Mouse (Mus musculus) intestine, embryonic 16.5 days (tissue): ENCODE measurements at regions not wholly inside any gene's neighbourhood (a gene's known extent, or its start where the extent isn't known, plus 50 kb on each side); places are given as distances from the start of the nearest gene placed in this dataset.

Source experiments
- ATAC-seq: fragments of 200-750 bp; cut with Nextera tagmentation; 2 replicates; pipeline ENCODE4 v1.8.0; 2017; ENCODE audit warnings: moderate TSS enrichment, moderate library complexity
- H3K27ac ChIP-seq: fragments of 300-500 bp; sonication (generic); 2 replicates; pipeline ENCODE4 v1.5.1; 2014; ENCODE audit warnings: mild to moderate bottlenecking, low read length
- H3K27me3 ChIP-seq: fragments of 300-500 bp; sonication (generic); replicated peaks from 2 replicates; pipeline ENCODE4 v1.6.1; 2014; ENCODE audit warnings: low read length, control low read depth, mixed read lengths; ENCODE audit not compliant: control insufficient read depth, insufficient read depth
- H3K36me3 ChIP-seq: fragments of 300-500 bp; sonication (generic); 2 replicates; pipeline ENCODE4 v1.6.1; 2014; ENCODE audit warnings: low read length, control low read depth; ENCODE audit not compliant: control insufficient read depth, insufficient read depth
- H3K4me1 ChIP-seq: fragments of 300-500 bp; sonication (generic); 2 replicates; pipeline ENCODE4 v1.6.1; 2014; ENCODE audit warnings: low read length, control low read depth, mixed read lengths; ENCODE audit not compliant: control insufficient read depth, insufficient read depth
- H3K4me2 ChIP-seq: fragments of 300-500 bp; sonication (generic); 2 replicates; pipeline ENCODE4 v1.6.1; 2014; ENCODE audit warnings: low read depth, low read length, control low read depth
- H3K4me3 ChIP-seq: fragments of 300-500 bp; sonication (generic); 2 replicates; pipeline ENCODE4 v1.5.1; 2014; ENCODE audit warnings: mild to moderate bottlenecking, low read length
- H3K9ac ChIP-seq: fragments of 300-500 bp; sonication (generic); 2 replicates; pipeline ENCODE4 v1.6.1; 2014; ENCODE audit warnings: low read depth, low read length
- H3K9me3 ChIP-seq: fragments of 300-500 bp; sonication (generic); 2 replicates; pipeline ENCODE4 v1.6.1; 2016; ENCODE audit warnings: low read length, control low read depth; ENCODE audit not compliant: control insufficient read depth
- WGBS: fragments of 180-500 bp; shearing (Covaris S2); extraction: QIAGEN DNeasy Blood & Tissue Kit; methylation state at CpG from one replicate; pipeline ENCODE4 v1.1.7; 2014; 5-methylcytosine and 5-hydroxymethylcytosine counted together

DNA sequence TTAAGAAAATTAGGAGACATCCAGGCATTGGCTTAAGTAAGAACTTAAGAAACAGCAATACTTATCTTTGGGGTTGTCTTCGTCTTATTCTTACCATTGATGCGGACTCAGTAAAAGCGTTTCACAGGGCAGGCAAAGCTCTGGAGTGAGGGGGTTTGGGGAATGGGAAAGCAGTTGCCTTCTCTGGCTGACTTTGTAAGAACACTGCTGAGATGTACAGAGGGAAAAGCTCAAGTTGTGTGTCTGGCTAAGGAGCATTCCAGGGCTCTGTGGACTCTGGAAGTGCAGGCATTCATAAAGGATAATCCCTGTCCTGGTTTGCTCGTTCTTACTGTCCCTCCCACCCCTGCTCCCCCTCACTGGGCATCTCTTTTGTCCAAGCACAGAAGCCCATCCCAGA, 129.7 kb downstream of the Tfap2a start:
- Histone ChIP-seq H3K4me3 (no peak overlapping the region), H3K36me3 (no peaks in the 10 kb centered on the region), H3K9me3 (no peaks in the 10 kb centered on the region), H3K27ac (no peak overlapping the region), H3K27me3 (no peaks in the 10 kb centered on the region), H3K4me2 (no peak overlapping the region), H3K4me1 (no peaks in the 10 kb centered on the region), H3K9ac (no peak overlapping the region)
- ATAC-seq = no peak
- 72% methylated on average over 4 of the region's 4 CpGs for WGBS

GRCm38 (mm10) chr13:40606405-40607271, 131.5 kb downstream of the Tfap2a start:
- Histone ChIP-seq H3K27ac (no peak overlapping the region), H3K9ac (no peak overlapping the region), H3K4me1 (no peaks in the 10 kb centered on the region), H3K9me3 (no peaks in the 10 kb centered on the region), H3K36me3 (no peaks in the 10 kb centered on the region), H3K27me3 (no peaks in the 10 kb centered on the region), H3K4me3 (peak overlapping the region; percentile 12; the same call in 1 of the 2 replicates), H3K4me2 (peak overlapping the region; percentile 47)
- WGBS = 34% methylated on average over 25 of the region's 25 CpGs
- no peak for ATAC-seq

DNA sequence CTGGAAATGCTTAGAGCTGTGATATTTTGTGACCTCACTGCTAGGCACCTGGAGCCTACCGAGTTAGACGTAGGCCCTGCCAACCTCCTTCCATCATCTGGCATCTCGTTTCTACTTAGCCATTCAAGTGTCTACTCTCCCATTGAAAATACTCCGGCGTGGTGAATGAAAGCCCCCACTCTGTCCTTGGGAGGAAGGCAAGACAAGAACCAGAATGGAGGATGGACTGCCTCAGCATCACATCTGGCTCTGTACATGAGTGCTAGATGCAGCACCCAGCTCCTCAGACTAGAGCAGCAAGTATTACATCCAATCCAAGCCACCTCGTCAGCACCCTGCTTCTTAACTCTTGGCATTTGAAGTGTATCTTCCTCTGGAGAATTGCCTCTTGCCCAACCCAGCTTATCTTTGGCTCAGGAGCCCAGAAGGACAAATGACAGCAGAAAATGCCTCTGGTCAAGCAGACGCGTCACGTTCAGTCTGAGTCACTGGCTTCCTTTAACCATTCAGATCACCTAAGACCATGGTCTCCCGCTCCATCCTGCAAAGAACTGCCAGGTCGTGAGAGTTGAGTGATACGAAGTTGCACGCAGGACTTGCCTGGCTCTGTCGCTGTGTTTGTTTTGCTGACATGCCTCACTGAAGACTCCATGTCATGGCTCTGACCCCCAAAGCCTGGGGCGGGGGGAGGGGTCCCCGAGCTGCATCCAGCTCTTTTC, 132.3 kb downstream of the Tfap2a start:
- peak overlapping the region; percentile 47; the same call in 1 of the 2 replicates for H3K4me2 ChIP-seq
- WGBS = 57% methylated on average over 16 of the region's 16 CpGs
- H3K9me3 ChIP-seq = no peaks in the 10 kb centered on the region
- no peaks in the 10 kb centered on the region for H3K36me3 ChIP-seq
- no peak overlapping the region for H3K4me3 ChIP-seq
- no peak for ATAC-seq
- H3K4me1 ChIP-seq = no peaks in the 10 kb centered on the region
- no peak overlapping the region for H3K27ac ChIP-seq
- no peaks in the 10 kb centered on the region for H3K27me3 ChIP-seq
- no peak overlapping the region for H3K9ac ChIP-seq

DNA sequence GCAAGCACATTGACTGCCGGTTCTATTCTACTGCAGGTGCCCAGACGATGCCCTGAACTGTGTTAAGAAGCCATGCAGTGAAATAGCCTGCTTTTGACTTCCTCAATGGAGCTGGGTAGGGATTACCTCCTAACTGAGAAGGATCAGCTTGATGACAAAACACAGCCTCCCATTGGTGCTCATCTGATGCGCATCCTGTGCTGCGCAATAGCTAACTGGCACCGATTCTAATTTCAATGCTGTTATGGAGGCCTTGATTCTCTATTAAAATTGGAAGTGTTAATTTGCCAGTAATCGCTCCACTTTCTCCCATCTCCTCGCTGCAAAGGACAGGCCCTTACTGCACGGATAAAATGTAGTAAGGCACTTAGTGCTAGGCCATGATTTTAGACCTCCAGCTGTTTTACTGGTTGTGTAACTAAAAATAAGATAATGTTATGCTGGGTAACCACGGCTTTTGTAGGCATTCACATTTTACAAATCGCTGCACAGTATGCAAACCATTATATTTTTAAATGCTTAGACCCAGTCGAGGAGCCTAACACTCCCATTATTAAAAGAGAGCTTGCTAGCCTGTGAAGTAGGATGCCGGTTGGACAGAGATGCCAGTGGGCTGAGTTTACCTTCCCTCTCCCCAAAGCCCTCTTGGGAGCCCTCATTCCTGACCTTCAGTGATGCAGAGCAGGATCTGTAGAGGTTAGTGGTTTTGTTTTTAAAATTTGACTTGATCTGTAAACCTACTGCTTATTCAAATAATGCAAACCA, 163.0 kb downstream of the Tfap2a start:
- no peak overlapping the region for H3K9ac ChIP-seq
- 84% methylated on average over 12 of the region's 12 CpGs for WGBS
- H3K9me3 ChIP-seq = no peaks in the 10 kb centered on the region
- no peak for ATAC-seq
- H3K4me2 ChIP-seq = no peak overlapping the region
- no peaks in the 10 kb centered on the region for H3K36me3 ChIP-seq
- no peak overlapping the region for H3K4me3 ChIP-seq
- no peak overlapping the region for H3K27ac ChIP-seq
- no peaks in the 10 kb centered on the region for H3K27me3 ChIP-seq
- no peaks in the 10 kb centered on the region for H3K4me1 ChIP-seq

DNA sequence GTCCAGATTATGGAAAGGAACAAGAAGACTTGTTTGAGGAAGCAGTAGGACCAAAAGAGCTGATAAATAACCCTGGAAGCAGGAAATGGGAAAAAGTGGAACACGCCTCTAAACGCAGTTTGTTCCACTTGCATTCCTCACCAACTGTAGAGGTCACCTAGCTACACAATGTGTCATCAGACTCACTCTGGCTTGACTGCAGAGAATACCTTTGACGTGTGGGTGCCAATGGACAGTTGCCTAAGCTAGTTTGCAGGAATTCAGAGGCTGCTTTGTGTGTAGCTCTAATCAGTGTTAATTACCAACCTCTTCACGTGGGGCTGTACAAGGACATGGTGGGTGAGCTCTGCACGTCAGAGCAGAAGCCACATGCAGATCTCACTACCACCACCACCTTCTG, 168.7 kb downstream of the Tfap2a start:
- no peaks in the 10 kb centered on the region for H3K4me1 ChIP-seq
- H3K9me3 ChIP-seq = no peaks in the 10 kb centered on the region
- H3K4me3 ChIP-seq = no peak overlapping the region
- H3K27ac ChIP-seq = no peak overlapping the region
- H3K27me3 ChIP-seq = no peaks in the 10 kb centered on the region
- 72% methylated on average over 5 of the region's 5 CpGs for WGBS
- H3K9ac ChIP-seq = no peak overlapping the region
- H3K4me2 ChIP-seq = no peak overlapping the region
- no peak for ATAC-seq
- no peaks in the 10 kb centered on the region for H3K36me3 ChIP-seq

DNA sequence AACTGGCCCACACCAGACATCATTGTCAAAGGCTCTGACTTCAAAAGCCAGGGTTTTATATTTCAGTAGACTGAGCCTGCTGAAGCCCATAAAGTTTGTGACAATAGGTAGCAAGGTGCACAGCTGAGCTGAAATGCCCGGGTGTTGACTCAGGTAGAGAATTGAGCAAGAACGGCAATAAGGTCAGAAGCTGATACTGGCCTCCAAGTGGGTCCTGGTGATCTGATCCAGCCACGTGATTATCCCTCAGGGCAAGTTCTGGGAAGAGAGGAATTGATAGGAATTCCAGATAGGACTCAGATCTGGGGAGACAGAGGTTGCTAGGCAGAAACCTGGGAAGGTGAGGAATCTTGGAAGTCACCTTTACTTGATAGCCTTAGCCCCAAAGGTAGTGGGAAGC, 170.4 kb downstream of the Tfap2a start:
- Histone ChIP-seq H3K4me1 (no peaks in the 10 kb centered on the region), H3K4me2 (no peak overlapping the region), H3K27me3 (no peaks in the 10 kb centered on the region), H3K9me3 (no peaks in the 10 kb centered on the region), H3K36me3 (no peaks in the 10 kb centered on the region), H3K27ac (no peak overlapping the region), H3K9ac (no peak overlapping the region), H3K4me3 (no peak overlapping the region)
- ATAC-seq = no peak
- 71% methylated on average over 3 of the region's 3 CpGs for WGBS

GRCm38 (mm10) chr13:40564351-40564750, 173.8 kb downstream of the Tfap2a start:
- no peak overlapping the region for H3K4me2 ChIP-seq
- ATAC-seq = no peak
- H3K9ac ChIP-seq = no peak overlapping the region
- no peaks in the 10 kb centered on the region for H3K9me3 ChIP-seq
- no peaks in the 10 kb centered on the region for H3K4me1 ChIP-seq
- H3K27me3 ChIP-seq = no peaks in the 10 kb centered on the region
- no peak overlapping the region for H3K4me3 ChIP-seq
- no peak overlapping the region for H3K27ac ChIP-seq
- H3K36me3 ChIP-seq = no peaks in the 10 kb centered on the region

GRCm38 (mm10) chr13:40554368-40554767, 183.8 kb downstream of the Tfap2a start:
- H3K27ac ChIP-seq = no peak overlapping the region
- no peak overlapping the region for H3K4me3 ChIP-seq
- no peak overlapping the region for H3K9ac ChIP-seq
- ATAC-seq = no peak
- H3K36me3 ChIP-seq = no peaks in the 10 kb centered on the region
- H3K4me1 ChIP-seq = no peaks in the 10 kb centered on the region
- no peaks in the 10 kb centered on the region for H3K9me3 ChIP-seq
- H3K4me2 ChIP-seq = no peak overlapping the region
- no peaks in the 10 kb centered on the region for H3K27me3 ChIP-seq
- 79% methylated on average over 7 of the region's 7 CpGs for WGBS

GRCm38 (mm10) chr13:40525501-40525900, 164.3 kb upstream of the Ofcc1 start:
- Histone ChIP-seq H3K9ac (no peak overlapping the region), H3K9me3 (no peaks in the 10 kb centered on the region), H3K4me3 (no peak overlapping the region), H3K36me3 (no peaks in the 10 kb centered on the region), H3K27me3 (no peaks in the 10 kb centered on the region), H3K27ac (no peak overlapping the region), H3K4me1 (no peaks in the 10 kb centered on the region), H3K4me2 (no peak overlapping the region)
- no peak for ATAC-seq
